Mouse (Mus musculus): ENCODE measurements at regions not wholly inside any gene's neighbourhood (a gene's known extent, or its start where the extent isn't known, plus 50 kb on each side); places are given as distances from the start of the nearest gene placed in this dataset.

DNA sequence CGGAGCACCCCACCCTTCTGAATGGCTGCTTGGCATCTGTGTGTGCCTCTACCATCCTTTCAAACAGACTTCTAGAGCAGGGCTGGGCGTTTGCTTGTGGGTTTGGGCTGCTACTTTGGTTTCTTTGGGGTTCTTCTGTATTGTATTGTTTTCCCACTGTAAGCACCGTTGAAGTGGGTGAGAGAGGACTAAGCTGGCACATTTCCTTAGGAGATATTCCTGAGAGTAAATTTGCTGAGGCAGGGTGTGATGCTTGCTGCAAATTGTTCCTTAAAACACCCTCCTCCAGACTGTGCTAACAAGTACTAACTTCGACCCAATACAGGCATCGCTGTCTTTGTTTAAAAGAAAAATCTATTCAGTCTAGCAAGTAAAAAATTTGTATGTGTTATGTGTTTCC, 84.7 kb upstream of the Gm10260 start:
- TF ChIP-seq CTCF (IDR thresholded peaks at IDR 0.05; ENCODE audit: control insufficient read depth, insufficient read depth, insufficient read length) (no peak), CEBPB (IDR thresholded peaks at IDR 0.05; ENCODE audit: low read depth) (no peak), MAX (IDR thresholded peaks at IDR 0.05) (no peak), MYOG (IDR thresholded peaks at IDR 0.05; ENCODE audit: control insufficient read depth, extremely low read depth, insufficient read length) (no peak)
